Mouse (Mus musculus): ENCODE measurements around the gene Bcr.

Gene Bcr

GRCm38 (mm10) chr10:75085330-75085729, 24.9 kb downstream of the Bcr start:
- in situ Hi-C loops (cut with MboI; ENCODE audit: unreplicated experiment in 2 of 2): no loop called here

GRCm38 (mm10) chr10:75088471-75088870, 28.1 kb downstream of the Bcr start:
- in situ Hi-C loops (cut with MboI; ENCODE audit: unreplicated experiment in 2 of 2): no loop called here

- in situ Hi-C loops (cut with MboI; ENCODE audit: unreplicated experiment in 2 of 2): no loop called here
Observed at GRCm38 (mm10) chr10:75091478-75092152, 31.2 kb downstream of the Bcr start.

DNA sequence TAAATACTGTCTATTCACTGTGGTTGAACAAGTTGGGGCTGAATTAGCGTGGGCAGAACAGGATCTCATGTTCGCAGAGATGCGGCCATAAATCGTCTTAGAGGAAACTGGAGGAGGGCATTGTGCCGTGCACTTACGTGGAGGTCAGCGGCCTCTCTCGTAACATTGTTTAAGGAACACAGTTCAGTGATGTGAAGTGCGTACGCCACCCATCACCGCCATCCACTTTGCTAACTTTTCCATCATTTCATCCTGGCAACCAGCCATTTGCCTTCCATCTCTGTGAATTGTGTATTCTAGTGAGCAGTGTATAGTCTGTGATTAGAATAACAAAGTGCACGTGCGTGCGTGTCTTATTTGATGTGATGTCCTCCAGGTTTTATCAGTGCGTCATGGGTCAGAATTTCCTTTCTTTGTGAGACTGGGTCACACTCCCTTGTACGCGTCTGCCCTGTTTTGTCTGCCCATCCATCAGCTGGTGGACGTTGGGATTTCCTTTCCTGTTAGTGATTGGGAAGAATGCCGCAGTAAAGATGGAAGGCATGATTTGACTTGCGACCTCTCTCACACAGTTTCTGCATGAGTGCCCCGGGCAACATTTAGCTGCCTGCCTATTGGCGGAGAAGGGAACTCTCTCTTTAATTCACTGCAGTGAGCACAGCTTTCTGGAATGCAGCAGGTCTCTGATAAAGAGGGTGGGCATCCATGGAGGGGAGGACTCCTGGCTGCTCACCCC, 33.0 kb downstream of the Bcr start:
- in situ Hi-C loops (cut with MboI; ENCODE audit: unreplicated experiment in 2 of 2): no loop called here

GRCm38 (mm10) chr10:75094338-75094737, 33.9 kb downstream of the Bcr start:
- in situ Hi-C loops (cut with MboI; ENCODE audit: unreplicated experiment in 2 of 2): no loop called here

GRCm38 (mm10) chr10:75095216-75095615, 34.8 kb downstream of the Bcr start:
- in situ Hi-C loops (cut with MboI; ENCODE audit: unreplicated experiment in 2 of 2): no loop called here

DNA sequence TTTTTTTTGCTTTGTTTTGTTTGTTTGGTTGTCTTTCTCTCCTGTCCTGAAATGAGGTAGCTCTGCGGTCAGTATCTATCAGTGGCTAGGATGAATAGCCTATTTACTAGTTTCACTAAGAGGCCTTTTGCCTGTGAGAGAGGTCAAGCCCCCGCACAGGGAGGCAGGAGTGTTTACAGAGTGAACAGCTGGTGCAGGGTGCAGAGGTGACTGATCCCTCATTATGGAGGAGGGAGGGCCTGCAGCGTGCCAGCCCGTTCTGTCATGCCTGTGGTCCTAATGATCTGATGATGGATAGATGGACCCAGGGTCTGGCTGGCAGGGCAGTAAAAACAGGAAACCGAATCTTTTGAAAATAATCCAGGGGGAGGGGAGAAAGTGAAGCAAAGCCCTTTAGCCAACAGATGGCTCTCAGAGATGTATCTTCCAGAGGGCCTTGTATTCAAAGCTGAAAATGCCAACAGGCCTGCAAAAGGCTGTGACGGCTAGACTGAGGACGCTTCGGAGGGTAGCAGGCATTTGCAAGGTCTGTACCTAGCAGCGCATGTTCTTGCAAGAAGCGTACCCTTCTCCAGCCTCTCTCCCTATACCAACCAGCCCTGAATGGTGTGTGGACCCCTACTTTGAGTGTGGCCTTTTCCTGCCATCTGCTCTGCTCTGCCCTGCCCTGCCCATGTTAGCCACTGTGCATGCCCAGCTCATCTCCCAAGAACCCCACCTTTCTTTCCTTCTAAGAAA, 38.2 kb downstream of the Bcr start:
- in situ Hi-C loops (cut with MboI; ENCODE audit: unreplicated experiment in 2 of 2): no loop called here

DNA sequence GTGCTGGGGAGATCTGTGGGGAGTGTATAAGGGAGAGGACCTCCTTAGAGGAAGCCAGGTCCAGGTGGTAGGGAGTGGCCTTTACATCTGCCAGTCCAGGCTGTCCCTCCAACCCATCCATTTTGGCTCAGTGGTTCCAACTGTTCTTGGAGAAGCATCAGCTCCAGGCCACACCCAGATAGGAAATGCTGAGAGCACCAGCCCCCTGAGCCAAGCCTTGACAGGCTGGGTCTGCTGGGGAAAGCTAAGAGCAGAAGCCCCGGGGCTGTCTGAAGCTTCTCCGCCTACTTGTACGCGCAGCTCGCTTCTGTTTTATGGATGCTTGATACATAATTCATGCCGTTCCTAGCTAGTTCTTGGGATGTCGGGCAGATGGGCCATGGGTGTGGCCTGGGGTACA, 39.9 kb downstream of the Bcr start:
- in situ Hi-C loops (cut with MboI; ENCODE audit: unreplicated experiment in 2 of 2): no loop called here

- in situ Hi-C loops (cut with MboI; ENCODE audit: unreplicated experiment in 2 of 2): no loop called here
Observed at GRCm38 (mm10) chr10:75103502-75103901, 43.1 kb downstream of the Bcr start.

DNA sequence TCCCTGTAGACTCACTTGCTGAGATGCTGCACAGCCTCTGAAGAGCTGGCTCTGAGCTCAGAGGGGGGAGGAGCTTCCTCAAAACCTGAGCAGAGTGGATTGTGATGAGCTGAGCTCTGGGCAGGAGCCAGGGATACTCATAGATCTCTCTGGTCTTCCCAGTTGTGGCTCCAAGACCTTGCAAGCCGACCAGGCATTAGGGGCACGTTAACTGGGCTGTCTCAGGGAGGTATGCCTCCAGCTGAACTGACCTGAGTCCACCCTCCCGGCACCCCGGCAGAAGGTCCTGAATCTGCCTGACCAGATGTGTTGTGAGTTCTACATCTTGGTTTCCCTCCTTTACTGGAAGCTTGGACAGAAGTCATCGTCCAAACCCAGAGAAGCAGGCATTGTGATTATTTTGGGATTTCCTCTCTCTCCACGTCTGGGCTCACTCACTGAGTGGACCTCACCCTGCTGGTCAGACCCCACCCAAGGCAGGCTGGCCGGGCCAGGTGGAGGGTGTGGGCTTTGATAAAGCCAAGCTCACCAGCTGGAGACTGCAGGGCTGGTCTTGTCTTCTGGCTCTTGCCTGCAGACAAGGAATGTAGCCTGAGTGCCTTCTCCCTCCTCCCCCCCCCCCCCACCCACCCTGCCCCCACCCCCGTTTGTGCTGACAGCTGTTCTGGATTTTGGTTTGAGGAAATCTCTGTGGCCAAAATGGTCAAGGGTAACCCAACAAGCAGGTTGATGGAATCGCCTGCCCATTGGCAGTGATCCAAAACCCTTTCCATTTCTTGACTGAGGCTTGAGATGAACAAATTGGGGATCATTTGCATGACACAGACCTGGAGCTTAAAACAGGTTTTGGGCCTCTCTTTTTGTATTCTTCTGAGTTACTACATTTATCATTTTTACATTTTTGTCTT, 44.1 kb downstream of the Bcr start:
- in situ Hi-C loops (cut with MboI; ENCODE audit: unreplicated experiment in 2 of 2): no loop called here

DNA sequence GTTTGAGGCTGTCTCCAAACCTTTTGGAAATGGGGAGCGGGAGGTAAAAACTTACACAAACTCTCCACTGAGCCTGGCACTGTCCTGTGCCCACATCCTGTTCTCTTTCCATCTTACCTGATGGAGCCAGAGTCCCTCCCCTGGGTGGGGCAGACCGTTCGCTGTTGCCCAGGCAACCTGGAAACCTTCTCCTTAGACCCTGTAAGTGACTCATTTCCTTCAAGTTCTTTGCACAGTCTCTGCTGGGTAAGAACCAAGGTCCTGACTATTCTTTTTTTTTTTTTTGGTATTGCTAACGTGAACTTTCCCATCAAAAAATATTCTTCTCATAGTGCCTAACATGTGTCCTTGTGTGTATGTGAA, 44.7 kb downstream of the Bcr start:
- in situ Hi-C loops (cut with MboI; ENCODE audit: unreplicated experiment in 2 of 2): no loop called here

DNA sequence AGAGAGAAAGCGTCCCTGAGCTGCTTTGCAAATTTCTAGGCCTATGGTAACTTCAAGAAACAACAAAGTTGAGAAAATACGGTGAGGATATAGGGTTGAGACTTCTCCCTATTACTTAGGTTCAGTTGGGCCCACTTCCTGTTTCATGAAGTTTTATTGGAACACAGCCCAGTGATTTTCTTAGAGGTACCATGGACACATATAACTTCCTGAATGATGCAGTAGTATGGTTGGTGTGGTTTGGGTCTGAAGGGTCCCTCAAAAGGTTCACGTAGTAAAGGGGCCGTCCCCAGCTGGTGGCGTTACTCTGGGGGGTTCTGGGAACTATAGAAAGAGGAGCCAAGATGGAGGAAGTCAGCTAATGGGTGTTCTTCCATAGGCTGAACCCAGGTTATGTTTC, 45.3 kb downstream of the Bcr start:
- in situ Hi-C loops (cut with MboI; ENCODE audit: unreplicated experiment in 2 of 2): no loop called here

DNA sequence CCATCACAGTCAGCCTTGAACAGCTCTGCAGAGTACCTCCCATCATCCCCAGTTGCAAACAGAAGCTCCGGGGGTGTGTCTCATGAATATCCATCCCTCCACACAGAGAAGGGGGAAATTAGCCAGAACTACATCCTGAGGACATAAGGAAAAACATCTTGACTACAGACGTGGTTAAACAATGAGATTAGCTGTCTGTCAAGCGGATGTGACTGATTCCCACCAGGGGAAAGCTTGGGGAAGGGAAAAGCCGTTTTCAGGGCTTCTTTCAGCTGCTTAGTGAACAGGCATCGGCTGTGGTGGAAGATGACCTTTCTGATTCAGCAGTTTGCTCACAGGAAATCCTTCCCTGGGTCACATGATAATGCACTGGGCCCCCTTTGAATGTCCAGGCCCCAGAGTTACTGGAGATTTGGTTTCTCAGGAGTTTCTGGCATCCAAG, 46.6 kb downstream of the Bcr start:
- in situ Hi-C loops (cut with MboI; ENCODE audit: unreplicated experiment in 2 of 2): no loop called here

GRCm38 (mm10) chr10:75108092-75108491, 47.7 kb downstream of the Bcr start:
- in situ Hi-C loops (cut with MboI; ENCODE audit: unreplicated experiment in 2 of 2): no loop called here

- in situ Hi-C loops (cut with MboI; ENCODE audit: unreplicated experiment in 2 of 2): no loop called here
Observed at GRCm38 (mm10) chr10:75111446-75112201, 51.2 kb downstream of the Bcr start.

GRCm38 (mm10) chr10:75112405-75112804, 52.0 kb downstream of the Bcr start:
- in situ Hi-C loops (cut with MboI; ENCODE audit: unreplicated experiment in 2 of 2): no loop called here

DNA sequence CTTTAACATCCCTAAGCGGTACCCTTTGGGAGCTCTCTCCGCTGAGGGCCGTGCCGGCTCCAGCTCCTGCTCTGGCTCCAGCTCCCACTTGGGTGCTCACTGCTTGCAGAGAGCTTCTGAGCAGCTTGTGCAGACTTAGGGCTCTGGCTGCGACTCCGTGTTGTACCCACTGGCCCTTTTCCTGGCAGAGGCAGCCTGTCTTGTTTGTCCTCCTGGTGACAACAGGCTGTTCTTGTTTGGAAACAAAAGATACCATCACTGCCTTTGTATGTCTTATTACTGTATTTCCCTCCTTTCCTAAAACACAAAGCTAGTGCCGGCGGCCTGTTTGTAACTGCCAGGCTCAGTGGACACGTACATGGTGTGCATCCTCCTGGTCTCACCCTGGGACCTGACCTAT, 53.2 kb downstream of the Bcr start:
- in situ Hi-C loops (cut with MboI; ENCODE audit: unreplicated experiment in 2 of 2): no loop called here

- in situ Hi-C loops (cut with MboI; ENCODE audit: unreplicated experiment in 2 of 2): no loop called here
Observed at GRCm38 (mm10) chr10:75115240-75115639, 54.8 kb downstream of the Bcr start.

DNA sequence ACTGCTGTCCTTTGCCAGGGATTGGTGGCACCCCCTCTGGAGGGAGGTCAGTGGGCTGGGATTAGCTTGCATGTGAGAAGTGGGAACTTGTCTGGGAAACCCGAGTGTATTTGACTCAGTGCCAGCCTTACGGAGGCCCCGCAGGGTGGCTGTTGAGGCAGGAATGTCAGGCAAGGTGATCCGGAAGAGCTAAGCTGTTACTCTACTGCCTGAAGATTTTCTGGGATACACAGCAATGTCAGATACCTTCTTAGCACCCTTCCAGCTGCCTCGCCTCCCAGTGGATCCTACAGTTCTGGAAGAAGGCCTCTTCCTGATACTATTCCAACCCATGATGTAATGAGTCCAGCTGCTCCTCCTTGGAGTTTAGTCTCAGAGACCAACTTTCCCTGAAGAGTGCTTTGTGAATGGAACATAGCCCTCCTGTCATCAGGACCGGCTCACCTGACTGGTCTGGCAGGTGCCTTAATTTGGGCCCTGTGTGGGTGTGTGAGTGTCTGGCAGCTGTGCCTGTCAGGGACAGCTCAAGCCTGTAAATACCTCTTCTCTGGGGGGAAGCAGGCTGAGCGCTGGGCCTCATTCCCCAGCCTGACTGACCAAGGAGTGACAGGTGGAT, 56.6 kb downstream of the Bcr start:
- in situ Hi-C loops (cut with MboI; ENCODE audit: unreplicated experiment in 2 of 2): no loop called here

DNA sequence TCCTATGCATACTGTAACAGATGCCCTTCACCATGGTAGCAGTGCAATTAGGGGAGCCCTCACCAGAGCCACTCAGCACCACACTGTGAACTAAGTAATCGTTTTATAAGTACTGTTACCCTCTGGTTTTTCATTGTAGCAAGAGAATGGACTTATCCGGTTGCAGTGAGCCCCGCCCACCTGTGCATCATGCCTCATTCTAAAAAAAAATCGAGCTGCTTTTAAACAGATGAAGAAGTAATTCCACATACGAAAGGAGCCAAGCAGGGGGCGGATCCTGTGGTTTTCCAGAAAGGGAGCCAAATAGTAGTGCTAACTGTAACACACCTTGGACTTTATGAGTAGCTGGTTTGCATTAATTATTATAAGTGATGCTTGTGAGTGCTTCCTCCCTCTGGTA, 58.1 kb downstream of the Bcr start:
- in situ Hi-C loops (cut with MboI; ENCODE audit: unreplicated experiment in 2 of 2): no loop called here

All from v-Abl transformed pro-B cells (cell line).